Mouse (Mus musculus) kidney, adult 2 months (tissue): ENCODE measurements around the gene Entpd5. TPM values are rescaled to one million over a fixed set of nuclear protein-coding genes. Genes with fewer than 3 reads are reported as not detected.
"Not testable (repeated sequence)": the region's sequence is repeated elsewhere in the genome, so short reads cannot be mapped to it uniquely, and the experiment has no call there.

Experiments
- DNase-seq: peaks from one replicate; pipeline ENCODE4 v3.0.0; 2021
- H3K27ac ChIP-seq: fragments of 200-500 bp; 2 replicates; pipeline ENCODE4 v1.5.1; 2012; ENCODE audit warnings: low read depth, low read length, control low read depth, inconsistent platforms; ENCODE audit not compliant: insufficient read depth
- H3K27me3 ChIP-seq: fragments of 200-500 bp; replicated peaks from 2 replicates; pipeline ENCODE4 v1.6.1; 2012; ENCODE audit warnings: mild to moderate bottlenecking, moderate library complexity, low read length, inconsistent platforms; ENCODE audit not compliant: control insufficient read depth, insufficient read depth
- H3K36me3 ChIP-seq: fragments of 200-500 bp; 2 replicates; pipeline ENCODE4 v1.6.1; 2012; ENCODE audit warnings: mild to moderate bottlenecking, moderate library complexity, low read length, inconsistent platforms; ENCODE audit not compliant: control insufficient read depth, insufficient read depth
- H3K4me1 ChIP-seq: fragments of 200-500 bp; 2 replicates; pipeline ENCODE4 v1.6.1; 2011; ENCODE audit warnings: low read length; ENCODE audit not compliant: control insufficient read depth, insufficient read depth
- H3K4me3 ChIP-seq: fragments of 200-500 bp; 2 replicates; pipeline ENCODE4 v1.5.1; 2011; ENCODE audit warnings: mild to moderate bottlenecking, low read depth, low read length, control low read depth; ENCODE audit not compliant: insufficient read depth
- CTCF ChIP-seq: fragments of 200-500 bp; conservative IDR thresholded peaks from 2 replicates; pipeline ENCODE4 v1.5.1; 2011; ENCODE audit warnings: low read depth, mild to moderate bottlenecking, control low read depth, low read length, moderate library complexity, mixed read lengths; ENCODE audit not compliant: insufficient read depth, insufficient read length
- POLR2A ChIP-seq: fragments of 200-500 bp; IDR thresholded peaks from one replicate; pipeline ENCODE4 v1.6.1; 2011; ENCODE audit warnings: low read depth, low read length, control low read depth
- WGBS: fragments of 180-500 bp; shearing (Covaris S2); methylation state at CpG from one replicate; pipeline ENCODE4 v1.1.7; 2018; 5-methylcytosine and 5-hydroxymethylcytosine counted together
- polyA plus RNA-seq: library from polyadenylated mRNA; depleted of rRNA; stranded (reverse); fragments of >200 nt; gene quantifications from 2 replicates; pipeline ENCODE4 v1.2.3, GENCODE M21; 2012

Entpd5 gene
- polyA plus RNA-seq, 1 experiment = 100 TPM

GRCm38 (mm10) chr12:84373831-84374481 lies 34.9 kb downstream of the Entpd5 start:
- TF ChIP-seq CTCF (no peak), POLR2A (no peak)
- DNase-seq = no peak
- peaks cover 2% of the 10 kb centered on the region for H3K36me3 ChIP-seq
- no peak overlapping the region for H3K27ac ChIP-seq
- WGBS = 48% methylated on average over 6 of the region's 6 CpGs
- no peaks in the 10 kb centered on the region for H3K4me1 ChIP-seq
- no peak overlapping the region for H3K4me3 ChIP-seq
- no peaks in the 10 kb centered on the region for H3K27me3 ChIP-seq

DNA sequence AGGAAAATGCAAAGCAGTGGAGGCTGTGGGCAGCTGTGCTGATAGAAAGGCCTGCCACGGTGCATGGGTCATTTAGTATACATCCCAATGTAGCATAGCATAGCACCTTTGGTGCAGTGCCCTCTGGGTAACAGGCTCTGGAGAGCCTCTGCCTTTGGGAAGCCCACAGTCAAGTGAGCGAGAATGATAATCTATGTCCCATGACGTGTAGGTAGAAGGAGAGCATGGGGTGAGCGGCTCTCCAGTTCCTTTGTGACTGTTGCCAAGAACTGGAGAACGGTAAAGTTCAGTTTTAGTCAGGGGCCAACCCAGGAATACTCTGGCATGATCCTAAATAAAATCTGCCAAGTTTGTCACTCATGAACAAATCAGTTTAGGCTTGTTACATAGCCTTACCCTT lies 37.2 kb downstream of the Entpd5 start:
- 86% methylated on average over 5 of the region's 5 CpGs for WGBS
- Histone ChIP-seq H3K27me3 (no peaks in the 10 kb centered on the region), H3K36me3 (peaks cover 2% of the 10 kb centered on the region), H3K4me1 (no peaks in the 10 kb centered on the region), H3K27ac (no peak overlapping the region), H3K4me3 (no peak overlapping the region)
- TF ChIP-seq CTCF = no peak
- no peak for TF ChIP-seq POLR2A
- no peak for DNase-seq

- TF ChIP-seq CTCF = no peak
- H3K27me3 ChIP-seq = no peaks in the 10 kb centered on the region
- H3K4me3 ChIP-seq = no peak overlapping the region
- DNase-seq = no peak
- H3K36me3 ChIP-seq = no peaks in the 10 kb centered on the region
- H3K4me1 ChIP-seq = no peaks in the 10 kb centered on the region; the same call in 1 of the 2 replicates
- H3K27ac ChIP-seq = no peak overlapping the region
- WGBS = 71% methylated on average over 9 of the region's 9 CpGs
These were observed 41.9 kb downstream of the Entpd5 start for GRCm38 (mm10) chr12:84366971-84367370.

GRCm38 (mm10) chr12:84365137-84365536 lies 43.7 kb downstream of the Entpd5 start:
- H3K36me3 ChIP-seq = no peaks in the 10 kb centered on the region
- H3K4me1 ChIP-seq = no peaks in the 10 kb centered on the region; the same call in 1 of the 2 replicates
- no peaks in the 10 kb centered on the region for H3K27me3 ChIP-seq
- no peak overlapping the region for H3K4me3 ChIP-seq
- TF ChIP-seq POLR2A (no peak), CTCF (no peak)
- no peak for DNase-seq
- H3K27ac ChIP-seq = no peak overlapping the region
- WGBS = 94% methylated on average over 6 of the region's 6 CpGs

GRCm38 (mm10) chr12:84364291-84364690 lies 44.5 kb downstream of the Entpd5 start:
- no peak for DNase-seq
- Histone ChIP-seq H3K4me1 (no peaks in the 10 kb centered on the region; the same call in 1 of the 2 replicates), H3K27ac (no peak overlapping the region), H3K27me3 (no peaks in the 10 kb centered on the region), H3K36me3 (no peaks in the 10 kb centered on the region), H3K4me3 (no peak overlapping the region)
- TF ChIP-seq POLR2A = no peak
- TF ChIP-seq CTCF = no peak
- 75% methylated on average over 9 of the region's 9 CpGs for WGBS

GRCm38 (mm10) chr12:84362872-84363271 lies 46.0 kb downstream of the Entpd5 start:
- no peak overlapping the region for H3K27ac ChIP-seq
- H3K4me1 ChIP-seq = no peaks in the 10 kb centered on the region; the same call in 1 of the 2 replicates
- no peaks in the 10 kb centered on the region for H3K36me3 ChIP-seq
- no peaks in the 10 kb centered on the region for H3K27me3 ChIP-seq
- WGBS = 19% methylated on average over 2 of the region's 2 CpGs
- no peak overlapping the region; the same call in 1 of the 2 replicates for H3K4me3 ChIP-seq
- TF ChIP-seq POLR2A = no peak
- no peak for DNase-seq

GRCm38 (mm10) chr12:84361555-84362489 lies 47.0 kb downstream of the Entpd5 start, which contains the start of the genes Coq6 and Fam161b:
TSS of gene Coq6 (plus strand) at chr12:84361657.
TSS of gene Fam161b (minus strand) at chr12:84361833.
- no peaks in the 10 kb centered on the region; the same call in 1 of the 2 replicates for H3K4me1 ChIP-seq
- H3K36me3 ChIP-seq = no peaks in the 10 kb centered on the region
- under 1% methylated on average over 51 of the region's 51 CpGs for WGBS
- peak; percentile 99 for DNase-seq
- TF ChIP-seq POLR2A = peak; percentile 13
- TF ChIP-seq CTCF = no peak
- H3K4me3 ChIP-seq = peak within 1 kb of the TSS; percentile 100
- H3K27ac ChIP-seq = peak within 1 kb of the TSS; percentile 3; the same call in 1 of the 2 replicates
- H3K27me3 ChIP-seq = no peaks in the 10 kb centered on the region

DNA sequence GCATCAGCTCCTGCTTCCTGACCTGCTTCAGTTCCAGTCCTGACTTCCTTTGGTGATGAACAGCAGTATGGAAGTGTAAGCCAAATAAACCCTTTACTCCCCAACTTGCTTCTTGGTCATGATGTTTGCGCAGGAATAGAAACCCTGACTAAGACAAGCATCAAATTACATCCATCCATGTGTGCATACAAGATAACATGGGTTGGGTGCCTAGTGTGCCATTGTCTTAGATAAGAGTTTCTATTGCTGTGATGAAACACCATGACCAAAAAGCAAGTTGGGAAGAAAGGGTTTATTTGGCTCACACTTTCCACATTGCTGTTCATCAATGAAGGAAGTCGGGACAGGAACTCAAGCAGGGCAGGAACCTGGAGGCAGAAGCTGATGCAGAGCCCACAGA lies 50.1 kb downstream of the Entpd5 start:
- not testable (repeated sequence) for DNase-seq, H3K27me3 ChIP-seq
- WGBS = 79% methylated on average over 2 of the region's 2 CpGs

More for the DNA sequence above, 50.1 kb downstream of the Entpd5 start:
- H3K4me3 ChIP-seq, H3K36me3 ChIP-seq, H3K27ac ChIP-seq, H3K4me1 ChIP-seq: not testable (repeated sequence)
